Mouse (Mus musculus) lung, postnatal 0 days (tissue): Measurements from ENCODE around the gene Nelfb. TPM values are rescaled to one million over a fixed set of nuclear protein-coding genes. Genes with fewer than 3 reads are reported as not detected.

Experiments used
- ATAC-seq: fragments of 200-750 bp; cut with Nextera tagmentation; 2 replicates; pipeline ENCODE4 v1.8.0; 2017; ENCODE audit warnings: moderate library complexity
- DNase-seq: peaks from one replicate; pipeline ENCODE4 v3.0.0-alpha.2; 2016; ENCODE audit warnings: low spot score
- H3K27ac ChIP-seq: fragments of 300-500 bp; sonication (generic); 2 replicates; pipeline ENCODE4 v1.5.1; 2014; ENCODE audit warnings: antibody characterized with exemption, mild to moderate bottlenecking, low read length, mixed read lengths
- H3K27me3 ChIP-seq: fragments of 300-500 bp; sonication (generic); replicated peaks from 2 replicates; pipeline ENCODE4 v1.6.1; 2014; ENCODE audit warnings: low read length, mixed read lengths; ENCODE audit not compliant: insufficient read depth
- H3K36me3 ChIP-seq: fragments of 300-500 bp; sonication (generic); 2 replicates; pipeline ENCODE4 v1.6.1; 2014; ENCODE audit warnings: low read length, mixed read lengths; ENCODE audit not compliant: insufficient read depth
- H3K4me1 ChIP-seq: fragments of 300-500 bp; sonication (generic); 2 replicates; pipeline ENCODE4 v1.6.1; 2014; ENCODE audit warnings: antibody characterized with exemption, low read depth, low read length, mixed read lengths; ENCODE audit not compliant: insufficient read depth
- H3K4me2 ChIP-seq: fragments of 300-500 bp; sonication (generic); replicated peaks from 2 replicates; pipeline ENCODE4 v1.6.1; 2014; ENCODE audit warnings: low read depth, mild to moderate bottlenecking, low read length, moderate library complexity, mixed read lengths
- H3K4me3 ChIP-seq: fragments of 300-500 bp; sonication (generic); 2 replicates; pipeline ENCODE4 v1.5.1; 2014; ENCODE audit warnings: low read depth, low read length
- H3K9ac ChIP-seq: fragments of 300-500 bp; sonication (generic); replicated peaks from 2 replicates; pipeline ENCODE4 v1.6.1; 2014; ENCODE audit warnings: low read depth, mild to moderate bottlenecking
- H3K9me3 ChIP-seq: fragments of 300-500 bp; sonication (generic); 2 replicates; pipeline ENCODE4 v1.6.1; 2016; ENCODE audit warnings: low read length, mixed read lengths
- CTCF ChIP-seq: IDR thresholded peaks from 2 replicates; pipeline ENCODE4 v1.5.1; 2016; ENCODE audit warnings: antibody characterized with exemption, mild to moderate bottlenecking
- EP300 ChIP-seq: IDR thresholded peaks from 2 replicates; pipeline ENCODE4 v1.6.1; 2016; ENCODE audit warnings: antibody characterized with exemption, mild to moderate bottlenecking, control low read depth
- WGBS: fragments of 180-500 bp; shearing (Covaris S2); extraction: QIAGEN DNeasy Blood & Tissue Kit; methylation state at CpG from one replicate; pipeline ENCODE4 v1.1.7; 2014; 5-methylcytosine and 5-hydroxymethylcytosine counted together
- polyA plus RNA-seq: library from polyadenylated mRNA; unstranded; fragments of >200 nt; fragmentation: Nextera tagmentation; extraction: Ambion mirVana; gene quantifications from 2 replicates; pipeline ENCODE4 v1.2.1, GENCODE M21; 2015

Nelfb gene
- polyA plus RNA-seq, 1 experiment from 2014 or later, result 74.0 TPM

DNA sequence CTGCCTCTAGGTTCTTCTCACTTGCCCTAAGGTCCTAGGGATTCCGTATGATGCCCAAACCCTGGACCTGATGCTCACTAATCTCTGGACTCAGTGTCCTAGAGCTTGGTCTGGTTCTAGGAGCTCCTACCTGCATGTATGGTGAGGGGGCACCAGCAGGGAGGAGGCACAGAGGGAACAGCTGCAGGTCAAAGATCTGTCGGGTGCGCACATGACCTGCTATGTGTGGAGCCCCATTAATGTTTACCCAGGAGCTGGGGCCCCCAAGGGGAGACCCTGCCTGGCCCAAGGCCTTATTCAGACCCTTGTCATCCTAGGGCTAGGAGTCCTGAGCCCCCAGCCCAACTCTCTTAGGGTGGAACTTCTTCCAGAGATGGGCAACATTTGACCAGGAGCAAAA, 22.8 kb upstream of the Nelfb start, which contains the start of gene Slc34a3:
Slc34a3 (minus strand) TSS at position 315 of the 400 bp plus-strand sequence.
- ATAC-seq (no peak), DNase-seq (no peak)
- no peaks in the 10 kb centered on the region for H3K4me1 ChIP-seq
- H3K4me3 ChIP-seq, result no peak within 1 kb of the TSS
- no peak within 1 kb of the TSS for H3K27ac ChIP-seq
- H3K9ac ChIP-seq, result no peak within 1 kb of the TSS
- H3K9me3 ChIP-seq, result no peaks in the 10 kb centered on the region
- no peak within 1 kb of the TSS for H3K4me2 ChIP-seq
- no peaks in the 10 kb centered on the region; the same call in 1 of the 2 replicates for H3K27me3 ChIP-seq
- no peaks in the 10 kb centered on the region for H3K36me3 ChIP-seq
- WGBS, result 46% methylated on average over 3 of the region's 3 CpGs
- TF ChIP-seq EP300, result no peak
- TF ChIP-seq CTCF, result no peak

DNA sequence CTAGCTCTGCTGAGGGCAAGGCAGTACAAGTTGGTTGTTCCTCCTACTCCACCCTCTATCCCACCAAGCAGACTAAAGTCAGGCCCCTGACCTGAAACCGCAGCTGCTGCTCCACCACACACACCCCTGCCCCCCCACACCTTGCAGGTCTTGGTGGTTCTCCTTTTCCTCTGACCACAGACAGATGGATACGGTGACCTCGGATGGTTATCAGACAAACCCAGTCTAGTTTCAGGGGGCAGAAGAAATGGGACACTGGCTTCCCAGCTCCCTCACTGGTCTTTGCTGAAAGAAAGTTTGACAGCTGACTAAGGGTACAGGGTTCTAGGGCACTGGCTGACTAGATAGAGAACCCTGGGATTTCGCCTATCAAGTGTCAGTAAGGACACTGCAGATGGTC, 22.1 kb upstream of the Nelfb start:
- ATAC-seq (no peak), DNase-seq (no peak)
- Histone ChIP-seq H3K9ac (no peak overlapping the region), H3K27ac (no peak overlapping the region), H3K4me3 (no peak overlapping the region), H3K9me3 (no peaks in the 10 kb centered on the region), H3K36me3 (no peaks in the 10 kb centered on the region), H3K4me1 (no peaks in the 10 kb centered on the region), H3K4me2 (no peak overlapping the region), H3K27me3 (no peaks in the 10 kb centered on the region; the same call in 1 of the 2 replicates)
- WGBS, result 71% methylated on average over 4 of the region's 4 CpGs
- TF ChIP-seq CTCF (no peak), EP300 (no peak)

DNA sequence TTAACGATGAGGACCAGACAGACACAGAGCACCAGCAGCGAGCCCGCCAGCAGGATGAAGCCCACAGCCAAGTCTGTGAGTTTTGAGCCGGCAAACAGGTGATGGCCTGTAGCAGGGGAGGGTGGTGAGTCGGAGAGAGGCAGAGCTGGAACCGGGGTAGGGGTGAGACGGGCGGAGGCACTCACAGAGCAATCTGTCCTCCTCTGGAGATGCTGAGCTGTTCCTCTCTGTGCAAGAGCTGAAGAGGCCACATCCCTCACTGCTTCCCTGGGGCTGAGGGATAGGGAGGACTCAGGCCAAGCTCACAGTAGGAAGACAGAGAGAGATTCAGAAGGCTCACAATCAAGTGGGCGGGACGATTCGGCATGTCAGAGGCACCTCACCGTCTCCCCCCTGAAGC, 19.7 kb upstream of the Nelfb start:
- Histone ChIP-seq H3K9ac (no peak overlapping the region), H3K4me1 (no peaks in the 10 kb centered on the region; the same call in 1 of the 2 replicates), H3K36me3 (no peaks in the 10 kb centered on the region), H3K27ac (no peak overlapping the region), H3K4me3 (no peak overlapping the region), H3K9me3 (no peaks in the 10 kb centered on the region), H3K4me2 (no peak overlapping the region), H3K27me3 (no peaks in the 10 kb centered on the region; the same call in 1 of the 2 replicates)
- ATAC-seq (no peak), DNase-seq (no peak)
- TF ChIP-seq EP300, result no peak
- WGBS, result 54% methylated on average over 12 of the region's 12 CpGs

DNA sequence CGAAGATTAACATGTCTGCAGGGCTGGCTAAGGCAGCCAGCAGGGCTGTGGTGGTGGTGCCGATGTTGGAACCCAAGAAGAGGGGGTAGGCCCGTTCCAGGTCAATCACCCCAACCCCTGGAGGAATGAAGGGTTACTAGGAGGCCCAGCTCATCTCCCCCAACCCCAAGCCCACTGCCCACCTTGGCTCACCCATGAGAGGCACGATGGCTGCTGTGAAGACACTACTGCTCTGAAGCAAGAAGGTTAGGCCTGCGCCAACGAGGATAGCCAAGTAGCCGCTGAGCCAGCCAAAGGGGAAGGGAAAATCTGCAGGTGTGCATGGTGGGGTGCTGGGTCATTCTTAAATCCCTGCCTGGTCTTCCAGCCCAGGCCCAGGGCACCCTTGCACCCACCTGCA, 19.3 kb upstream of the Nelfb start:
- 84% methylated on average over 7 of the region's 7 CpGs for WGBS
- no peak for TF ChIP-seq CTCF
- no peak for TF ChIP-seq EP300
- no peak overlapping the region for H3K9ac ChIP-seq
- ATAC-seq, result no peak
- H3K27ac ChIP-seq, result no peak overlapping the region
- no peak for DNase-seq
- no peak overlapping the region for H3K4me3 ChIP-seq
- H3K4me2 ChIP-seq, result no peak overlapping the region
- no peaks in the 10 kb centered on the region; the same call in 1 of the 2 replicates for H3K27me3 ChIP-seq
- H3K4me1 ChIP-seq, result peaks cover 4% of the 10 kb centered on the region; the same call in 1 of the 2 replicates
- H3K36me3 ChIP-seq, result no peaks in the 10 kb centered on the region
- no peaks in the 10 kb centered on the region for H3K9me3 ChIP-seq

DNA sequence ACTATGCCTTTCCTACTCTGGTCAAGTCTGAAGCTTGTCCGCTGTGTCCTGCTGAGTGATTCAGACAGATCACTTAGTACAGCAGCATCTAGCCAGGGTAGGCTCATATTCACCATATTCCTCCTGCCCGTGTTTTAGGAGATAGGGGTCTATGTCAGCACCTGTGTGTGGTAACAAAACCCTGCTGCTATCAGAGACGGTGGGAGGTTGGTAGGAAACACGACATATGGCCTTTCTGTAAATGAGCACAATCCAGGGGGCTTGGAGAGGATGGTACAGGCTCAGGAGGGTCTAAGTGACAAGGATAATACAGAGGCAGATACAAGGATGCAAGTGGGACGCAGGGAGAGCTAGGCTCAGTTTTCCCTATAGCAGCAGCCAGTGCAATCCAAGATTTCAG, 18.3 kb upstream of the Nelfb start:
- DNase-seq (no peak), ATAC-seq (no peak)
- no peak overlapping the region for H3K4me2 ChIP-seq
- H3K4me3 ChIP-seq, result no peak overlapping the region
- H3K9me3 ChIP-seq, result no peaks in the 10 kb centered on the region
- WGBS, result 81% methylated on average over 5 of the region's 5 CpGs
- no peaks in the 10 kb centered on the region for H3K36me3 ChIP-seq
- no peak overlapping the region for H3K27ac ChIP-seq
- H3K27me3 ChIP-seq, result no peaks in the 10 kb centered on the region; the same call in 1 of the 2 replicates
- H3K9ac ChIP-seq, result no peak overlapping the region
- peaks cover 6% of the 10 kb centered on the region; the same call in 1 of the 2 replicates for H3K4me1 ChIP-seq
- no peak for TF ChIP-seq EP300

DNA sequence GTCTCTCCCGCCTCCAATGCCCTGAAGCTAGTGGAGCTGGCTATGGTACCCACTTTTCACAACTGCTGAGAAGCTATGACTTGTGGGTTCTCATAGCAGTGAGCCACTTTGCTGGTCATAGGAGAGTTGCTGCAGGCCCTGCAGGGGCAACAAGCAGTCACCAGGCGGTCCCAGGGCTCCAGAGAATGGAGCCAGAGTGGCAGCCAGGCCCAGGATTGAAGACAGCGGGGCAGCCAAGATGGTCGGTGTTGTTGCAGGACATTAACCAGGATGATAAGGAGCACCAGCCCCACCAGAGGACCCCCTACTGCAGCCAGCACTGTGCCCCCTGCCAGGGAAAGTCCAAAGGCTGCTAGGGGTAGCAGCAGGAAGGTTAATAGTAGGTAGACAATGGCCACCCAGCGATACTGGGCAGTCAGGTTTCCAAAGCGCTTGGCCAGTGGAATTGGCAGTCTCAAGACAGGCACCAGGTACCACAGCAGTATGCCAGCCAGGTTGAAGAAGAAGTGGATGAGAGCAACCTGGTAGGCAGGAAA, 17.8 kb upstream of the Nelfb start:
- peaks cover 6% of the 10 kb centered on the region; the same call in 1 of the 2 replicates for H3K4me1 ChIP-seq
- no peak overlapping the region for H3K4me2 ChIP-seq
- H3K36me3 ChIP-seq, result no peaks in the 10 kb centered on the region
- peak overlapping the region; percentile 68; the same call in 1 of the 2 replicates for H3K27ac ChIP-seq
- H3K4me3 ChIP-seq, result no peak overlapping the region
- no peaks in the 10 kb centered on the region for H3K9me3 ChIP-seq
- 70% methylated on average over 6 of the region's 6 CpGs for WGBS
- TF ChIP-seq CTCF, result no peak
- TF ChIP-seq EP300, result no peak
- H3K27me3 ChIP-seq, result no peaks in the 10 kb centered on the region; the same call in 1 of the 2 replicates
- H3K9ac ChIP-seq, result no peak overlapping the region
- no peak for ATAC-seq
- DNase-seq, result no peak
